Mouse (Mus musculus) cerebellum, adult 8-10 months (tissue): ENCODE data around the gene E2f4.

Source experiments
- DNase-seq: peaks from one replicate; pipeline ENCODE4 v3.0.0; 2022

The E2f4 gene

DNA sequence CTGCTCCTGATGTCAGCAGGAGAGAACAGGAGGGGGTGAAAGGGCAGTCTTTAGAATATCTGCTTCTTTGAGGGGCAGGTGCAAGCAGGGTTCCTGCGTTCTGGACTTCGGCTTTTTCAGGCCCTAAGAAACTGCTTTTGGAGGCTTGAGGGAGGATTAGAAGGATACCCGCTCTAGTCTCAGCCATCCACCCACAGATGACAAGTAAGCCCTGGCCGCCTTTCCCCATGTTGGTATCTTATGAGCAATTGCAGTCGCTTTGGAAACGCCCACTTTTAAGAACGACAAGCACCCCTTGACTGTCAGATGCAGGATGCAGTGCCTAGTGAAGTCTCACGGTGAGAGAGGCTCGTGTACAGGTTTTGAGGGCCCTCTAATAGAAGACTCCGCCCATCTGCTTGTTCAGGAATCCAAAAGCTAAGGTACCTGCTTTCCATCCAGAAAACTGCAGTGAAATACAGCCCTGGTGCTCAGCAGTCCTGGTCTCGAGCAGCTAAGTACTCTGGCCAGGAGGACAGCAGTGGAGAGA is 21.3 kb downstream of the E2f4 start:
- DNase-seq: no peak

- no peak for DNase-seq
Observed at GRCm38 (mm10) chr8:105323183-105323582, 25.7 kb downstream of the E2f4 start.

DNA sequence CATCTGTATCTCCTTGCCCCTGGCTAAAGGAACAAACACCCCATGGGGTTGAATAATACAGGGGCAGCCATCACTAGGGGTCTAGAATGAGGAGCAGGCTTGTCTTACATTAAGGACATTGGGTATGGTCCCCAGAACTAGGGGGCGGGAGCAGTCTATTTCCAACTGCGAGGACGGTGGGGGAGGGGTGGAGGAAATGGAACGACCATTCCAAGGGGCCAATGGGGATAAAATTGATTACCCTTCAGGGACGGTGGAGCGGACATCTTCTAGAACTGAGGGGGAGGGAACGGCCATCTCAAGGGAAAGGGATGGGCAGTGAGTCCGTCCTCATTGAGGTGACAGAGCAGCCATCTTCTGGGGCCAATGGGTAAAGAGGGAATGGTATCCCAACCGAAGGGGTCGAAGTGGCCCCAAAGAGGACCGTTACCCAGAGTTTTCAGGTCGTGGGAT is 28.2 kb downstream of the E2f4 start:
- DNase-seq: no peak

- peak; percentile 96 for DNase-seq
Observed at GRCm38 (mm10) chr8:105326141-105326672, 28.7 kb downstream of the E2f4 start, which contains the start of the genes Lrrc29 and Tmem208. TSS of gene Lrrc29 (minus strand) at chr8:105326278. TSS of gene Tmem208 (plus strand) at chr8:105326354.

DNA sequence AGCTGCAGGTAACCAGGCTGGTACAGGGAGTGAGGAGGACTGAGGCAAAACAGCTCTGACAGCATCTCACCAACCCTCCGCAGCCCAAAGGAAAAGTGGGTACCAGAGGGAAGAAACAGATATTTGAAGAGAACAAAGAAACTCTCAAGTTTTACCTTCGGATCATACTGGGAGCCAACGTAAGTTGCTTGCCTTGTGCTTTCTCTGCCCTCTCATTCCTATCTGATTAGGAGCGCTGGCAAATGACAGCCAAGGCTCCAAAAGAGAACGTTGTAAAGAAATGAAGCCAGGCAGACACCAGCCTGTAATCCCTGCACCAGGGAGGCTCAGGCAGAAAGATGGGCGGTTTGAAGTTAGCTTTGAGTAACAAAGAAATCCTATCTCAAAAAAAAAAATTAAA is 29.5 kb downstream of the E2f4 start:
- no peak for DNase-seq

GRCm38 (mm10) chr8:105330325-105330724 is 32.9 kb downstream of the E2f4 start:
- DNase-seq: no peak

DNA sequence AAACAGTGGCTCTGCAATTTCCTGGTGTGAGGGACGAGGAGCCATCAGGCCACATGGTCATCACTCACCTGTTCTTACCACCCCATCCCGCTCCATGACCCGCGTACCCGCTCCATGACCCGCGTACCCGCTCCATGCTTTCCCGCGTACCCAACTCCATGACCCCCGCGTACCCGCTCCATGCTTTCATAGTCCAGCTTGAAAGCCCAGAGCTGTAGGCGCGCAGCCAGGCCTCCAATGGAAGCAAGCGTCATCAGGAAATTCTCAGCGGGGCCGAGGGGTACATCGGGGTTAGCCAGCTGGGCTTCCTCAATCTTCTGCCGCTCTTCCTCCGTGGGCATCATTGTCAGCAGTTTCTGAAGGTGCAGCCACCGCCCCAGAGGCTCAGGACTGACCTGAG is 34.0 kb downstream of the E2f4 start:
- no peak for DNase-seq

DNA sequence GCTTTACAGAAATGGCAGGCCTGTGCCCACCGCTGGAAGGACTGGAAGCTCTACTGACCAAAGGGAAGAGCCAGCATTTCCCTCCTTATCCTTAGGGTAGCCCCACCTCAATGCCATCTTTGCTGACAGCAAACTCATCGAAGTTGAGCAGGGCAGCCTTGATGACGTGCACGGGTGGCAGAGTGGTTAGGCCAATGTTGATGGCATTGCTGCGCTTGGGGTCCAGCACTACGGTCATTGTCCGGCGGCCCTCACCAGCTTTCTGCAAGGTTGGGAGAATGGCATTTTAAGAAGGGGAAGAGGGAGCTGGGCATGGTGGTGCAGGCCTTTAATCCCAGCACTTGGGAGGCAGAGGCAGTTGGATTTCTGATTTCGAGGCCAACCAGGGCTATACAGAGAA is 34.5 kb downstream of the E2f4 start:
- no peak for DNase-seq

DNA sequence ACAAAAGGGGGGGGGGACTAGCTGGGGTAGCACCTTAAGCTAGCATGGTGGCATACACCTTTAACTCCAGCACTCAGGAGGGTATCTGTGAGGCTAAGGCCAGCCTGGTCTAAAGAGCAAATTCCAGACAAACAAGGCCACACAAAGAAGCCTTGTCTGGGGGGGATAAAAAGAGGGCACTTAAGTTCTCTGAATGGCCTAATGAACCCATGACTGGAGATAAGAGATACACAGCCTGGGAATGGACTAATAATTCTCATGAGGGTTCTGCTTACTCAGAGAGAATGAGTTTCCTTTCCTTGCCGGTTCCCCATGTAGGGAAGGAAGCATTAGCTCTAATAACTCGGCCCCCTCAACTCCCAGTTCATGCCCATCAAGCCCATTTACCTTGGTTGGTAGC is 35.1 kb downstream of the E2f4 start:
- DNase-seq: no peak

DNA sequence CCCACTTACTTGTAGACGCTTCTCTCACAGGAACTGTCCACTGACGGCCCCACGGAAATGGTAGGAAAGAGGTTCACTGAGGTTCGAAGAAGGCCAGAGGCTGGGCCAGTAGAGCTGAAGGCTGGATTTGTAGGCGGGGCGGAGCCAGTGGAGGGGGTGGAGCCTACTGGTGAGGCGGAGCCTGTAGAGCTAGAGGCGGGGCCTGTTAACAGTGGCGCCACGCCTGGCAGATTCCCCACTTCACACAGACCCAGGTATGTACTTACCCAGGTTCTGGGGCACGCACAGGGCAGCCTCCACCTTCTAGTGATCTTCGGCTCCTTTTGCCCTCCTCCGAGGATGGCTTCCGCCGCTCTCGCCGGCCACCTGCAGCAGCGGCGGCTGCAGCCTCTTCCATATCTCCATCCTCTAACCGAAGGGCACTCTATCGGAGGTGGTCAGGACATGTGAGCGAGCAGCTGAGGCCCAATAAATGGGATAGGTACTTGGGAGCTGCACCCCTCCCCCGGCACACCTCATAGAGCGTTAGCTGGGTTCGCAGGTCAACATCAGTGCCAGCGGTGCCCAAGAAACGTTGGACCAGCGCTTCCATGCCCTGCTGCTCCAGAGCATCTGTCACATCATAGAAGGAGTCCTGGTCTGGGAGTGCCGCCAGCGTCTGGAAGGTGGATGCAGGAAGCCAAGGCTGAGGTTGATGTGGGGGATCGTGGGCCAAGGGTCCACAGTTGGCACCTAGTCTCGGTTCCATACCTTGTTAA is 39.1 kb downstream of the E2f4 start:
- DNase-seq: no peak

GRCm38 (mm10) chr8:105338992-105339391 is 41.5 kb downstream of the E2f4 start:
- DNase-seq: no peak

GRCm38 (mm10) chr8:105339886-105340635 is 42.6 kb downstream of the E2f4 start:
- no peak for DNase-seq

- no peak for DNase-seq
Observed at GRCm38 (mm10) chr8:105341399-105341798, 43.9 kb downstream of the E2f4 start.

DNA sequence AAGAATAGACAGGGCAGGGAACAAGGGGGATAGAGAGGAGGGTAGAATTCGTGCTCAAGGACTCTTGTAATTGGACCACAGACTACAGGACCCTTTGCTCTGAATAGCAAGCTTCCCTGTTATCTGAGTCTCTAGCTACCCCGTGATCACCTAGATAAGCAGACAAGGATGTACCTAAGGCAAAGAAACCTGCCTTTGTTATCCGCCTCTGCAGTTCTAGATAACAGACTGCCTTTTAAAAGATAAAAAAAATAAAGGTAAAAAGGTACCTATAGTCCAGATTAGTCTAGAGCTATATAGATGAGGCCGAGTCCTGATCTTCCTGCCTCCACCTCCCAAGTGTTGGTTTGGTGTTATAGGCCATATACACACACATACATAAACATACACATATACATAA is 45.3 kb downstream of the E2f4 start:
- no peak for DNase-seq

DNA sequence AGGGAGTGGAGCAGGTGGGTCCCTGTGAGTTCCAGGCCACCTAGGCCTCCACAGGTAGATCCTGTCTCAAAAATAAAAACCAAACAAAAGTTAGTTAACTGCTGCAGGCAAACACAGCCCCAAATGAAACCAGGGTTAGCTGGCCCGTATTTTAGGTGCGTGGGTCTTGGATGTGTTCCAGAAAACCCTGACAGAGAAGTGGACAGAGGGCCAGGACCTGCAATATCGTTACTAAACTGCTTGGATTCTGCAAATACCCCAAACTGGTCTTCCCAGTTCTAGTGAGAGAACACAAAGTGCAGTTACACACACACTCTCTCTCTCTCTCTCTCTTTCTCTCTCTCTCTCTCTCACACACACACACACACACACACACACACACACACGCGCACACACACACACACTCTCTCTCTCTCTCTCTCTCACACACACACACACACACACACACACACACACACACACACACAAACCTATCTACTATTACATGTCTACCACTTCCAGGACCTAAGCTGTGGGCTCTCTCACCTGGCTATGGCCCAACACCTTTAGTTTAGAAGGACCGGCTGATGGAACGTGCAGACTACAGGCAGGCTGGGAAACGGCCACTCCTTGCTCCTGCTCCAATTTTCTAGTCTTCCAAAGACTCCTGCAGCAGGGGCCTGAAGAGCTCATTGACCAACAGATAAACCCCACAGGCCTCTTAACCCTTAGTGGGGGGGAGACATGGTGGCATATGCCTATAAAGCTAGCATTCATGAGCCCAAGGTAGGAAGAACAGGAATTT is 46.5 kb downstream of the E2f4 start:
- no peak for DNase-seq

- no peak for DNase-seq
Observed at GRCm38 (mm10) chr8:105345061-105345975, 47.9 kb downstream of the E2f4 start.

GRCm38 (mm10) chr8:105346611-105347427 is 49.4 kb downstream of the E2f4 start:
- peak; percentile 47 for DNase-seq

DNA sequence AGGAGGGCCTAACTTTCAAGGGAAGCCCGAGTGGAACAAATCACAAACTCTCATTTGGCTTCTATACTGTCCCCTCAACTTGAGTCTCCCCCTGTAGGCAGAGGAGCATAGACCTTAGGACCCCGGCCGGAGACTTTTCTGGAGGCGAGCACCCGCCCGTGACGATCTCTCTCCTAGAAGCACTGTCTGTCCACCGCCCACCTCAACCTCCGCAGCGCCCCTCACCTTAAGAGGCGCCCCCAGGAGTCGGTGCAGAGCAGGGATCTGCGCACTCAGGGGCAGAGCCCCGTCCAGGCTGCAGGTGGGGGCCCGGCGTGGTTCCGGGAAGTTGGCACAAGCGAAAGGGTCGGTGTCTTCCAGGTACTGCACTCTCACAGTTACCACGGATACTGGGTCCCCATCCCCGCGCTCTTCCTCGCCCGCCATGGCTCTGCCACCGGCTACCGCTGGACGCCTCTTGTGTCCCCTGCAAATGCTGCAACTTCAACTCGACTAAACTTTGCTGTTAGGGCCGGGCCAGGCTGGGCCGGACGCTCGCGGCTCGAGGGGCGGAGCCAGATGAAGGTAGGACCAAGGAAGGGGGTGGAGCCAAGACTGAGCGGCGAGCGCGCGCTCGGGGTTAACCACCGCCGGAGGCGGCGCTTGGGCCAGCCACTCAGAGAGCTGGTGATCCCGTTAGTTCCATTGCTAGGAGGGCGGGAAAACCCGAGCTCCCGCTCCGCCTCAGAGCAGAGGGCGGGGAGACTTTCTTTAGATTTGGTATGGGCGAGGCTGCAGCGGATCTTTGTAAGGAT is 50.2 kb downstream of the E2f4 start, which contains the start of gene Fhod1:
Fhod1 (minus strand) TSS at position 526 of the 794 bp plus-strand sequence.
- DNase-seq: peak; percentile 89

DNA sequence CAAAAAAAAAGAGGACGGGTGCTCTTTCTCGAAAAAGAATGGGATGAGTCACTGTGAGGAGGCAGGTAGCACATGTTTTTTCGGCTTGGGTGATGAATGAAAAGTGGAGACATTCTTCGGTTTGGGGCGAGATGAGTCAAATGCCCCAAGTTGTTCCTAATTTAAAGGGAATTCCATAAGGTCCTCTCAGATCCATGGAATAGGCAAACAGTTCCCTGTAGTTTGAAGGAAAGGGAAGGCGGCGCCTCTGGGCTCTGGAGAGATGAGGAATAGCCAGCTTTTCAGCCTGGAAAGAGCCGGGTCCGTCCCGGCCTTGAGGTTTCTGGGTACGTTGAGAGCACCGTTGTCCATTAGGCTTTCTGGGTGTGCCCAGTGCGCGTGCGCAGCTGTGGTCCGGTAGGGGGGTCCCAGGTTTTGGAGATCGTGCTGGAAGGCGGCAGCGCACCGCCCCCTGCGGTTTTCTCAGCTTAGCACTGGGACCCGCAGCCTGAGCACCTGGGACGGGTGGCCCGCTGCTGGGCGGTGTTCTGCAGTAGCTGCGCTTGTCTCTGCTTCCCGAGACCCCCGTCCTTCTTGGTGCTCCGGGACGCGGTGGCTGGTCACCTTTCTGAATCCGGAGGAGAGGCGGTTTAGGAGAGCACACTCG is 51.1 kb downstream of the E2f4 start, which contains the start of gene Slc9a5:
Slc9a5 (plus strand) TSS at position 394 of the 646 bp plus-strand sequence.
- no peak for DNase-seq
